Mouse (Mus musculus) MEL (cell line): ENCODE measurements around the gene Napsa. TPM values are rescaled to one million over a fixed set of nuclear protein-coding genes. Genes with fewer than 3 reads are reported as not detected.

Experiments
- DNase-seq: peaks from one replicate; pipeline ENCODE4 v3.0.0; 2011; ENCODE audit warnings: low read depth, low spot score
- H3K27ac ChIP-seq: 2 replicates; pipeline ENCODE4 v1.5.1; 2012; ENCODE audit warnings: low read depth, mild to moderate bottlenecking, control low read depth, low read length, moderate library complexity; ENCODE audit not compliant: control insufficient read depth
- H3K27me3 ChIP-seq, 2 experiments: fragments of 150-350 bp in 1 of 2; sonication (generic) in 1 of 2; 2 replicates each; pipeline ENCODE4 v1.6.1; 2012; ENCODE audit warnings: low read length in 2 of 2, mild to moderate bottlenecking in 2 of 2, improper control_type of control experiment in 1 of 2, moderate library complexity in 1 of 2; ENCODE audit not compliant: insufficient read depth in 2 of 2, control insufficient read depth in 1 of 2
- H3K36me3 ChIP-seq, 2 experiments: 2 replicates each; pipeline ENCODE4 v1.6.1; 2012 to 2014; ENCODE audit warnings: low read length in 2 of 2, improper control_type of control experiment in 1 of 2, inconsistent platforms in 1 of 2, mild to moderate bottlenecking in 1 of 2; ENCODE audit not compliant: insufficient read depth in 2 of 2, control insufficient read depth in 1 of 2
- H3K4me1 ChIP-seq, 2 experiments: fragments of 150-350 bp in 1 of 2; sonication (generic) in 1 of 2; 2 replicates each; pipeline ENCODE4 v1.6.1; 2012; ENCODE audit warnings: low read length in 2 of 2, improper control_type of control experiment in 1 of 2, mild to moderate bottlenecking in 1 of 2; ENCODE audit not compliant: insufficient read depth in 2 of 2, control insufficient read depth in 1 of 2
- H3K4me3 ChIP-seq, 2 experiments: fragments of 150-350 bp in 1 of 2; sonication (generic) in 1 of 2; 2 replicates each; pipeline ENCODE4 v1.5.1; 2012; ENCODE audit warnings: low read depth in 2 of 2, low read length in 2 of 2, mild to moderate bottlenecking in 2 of 2, moderate library complexity in 2 of 2, control low read depth in 1 of 2, improper control_type of control experiment in 1 of 2; ENCODE audit not compliant: control insufficient read depth in 1 of 2, insufficient read depth in 1 of 2
- H3K79me2 ChIP-seq: 2 replicates; pipeline ENCODE4 v1.6.1; 2012; ENCODE audit warnings: mild to moderate bottlenecking, low read length, moderate library complexity; ENCODE audit not compliant: control insufficient read depth, poor library complexity, insufficient read depth
- H3K9ac ChIP-seq: 2 replicates; pipeline ENCODE4 v1.6.1; 2012; ENCODE audit warnings: low read depth, mild to moderate bottlenecking, control low read depth, low read length, moderate library complexity; ENCODE audit not compliant: control insufficient read depth, poor library complexity, severe bottlenecking
- H3K9me3 ChIP-seq: fragments of 150-350 bp; sonication (generic); replicated peaks from 2 replicates; pipeline ENCODE4 v1.6.1; 2012; ENCODE audit warnings: mild to moderate bottlenecking, low read length, improper control_type of control experiment, moderate library complexity; ENCODE audit not compliant: insufficient read depth
- BHLHE40 ChIP-seq: IDR thresholded peaks from 2 replicates; pipeline ENCODE4 v1.6.1; 2012; ENCODE audit warnings: low read depth, mild to moderate bottlenecking, inconsistent platforms, low read length, improper control_type of control experiment, borderline replicate concordance
- CHD1 ChIP-seq: IDR thresholded peaks from 2 replicates; pipeline ENCODE4 v1.6.1; 2012; ENCODE audit warnings: low read depth, mild to moderate bottlenecking, inconsistent platforms, low read length, improper control_type of control experiment
- CHD2 ChIP-seq: IDR thresholded peaks from 2 replicates; pipeline ENCODE4 v1.6.1; 2011; ENCODE audit warnings: low read length, improper control_type of control experiment
- CTCF ChIP-seq, 3 experiments: IDR thresholded peaks in 2 of 3; conservative IDR thresholded peaks in 1 of 3; 2 replicates each; pipeline ENCODE4 v1.5.1; 2011 to 2012; ENCODE audit warnings: low read length in 3 of 3, low read depth in 2 of 3, mild to moderate bottlenecking in 2 of 3, improper control_type of control experiment in 1 of 3, inconsistent platforms in 1 of 3, mixed read lengths in 1 of 3, moderate library complexity in 1 of 3; ENCODE audit not compliant: control insufficient read depth in 1 of 3, insufficient read depth in 1 of 3, poor library complexity in 1 of 3, severe bottlenecking in 1 of 3
- ETS1 ChIP-seq: IDR thresholded peaks from 2 replicates; pipeline ENCODE4 v1.6.1; 2012; ENCODE audit warnings: low read depth, mild to moderate bottlenecking, inconsistent platforms, low read length, improper control_type of control experiment, moderate library complexity
- GABPA ChIP-seq: IDR thresholded peaks from 2 replicates; pipeline ENCODE4 v1.6.1; 2012; ENCODE audit warnings: low read depth, mild to moderate bottlenecking, inconsistent platforms, low read length, improper control_type of control experiment, moderate library complexity
- GATA1 ChIP-seq: IDR thresholded peaks from 2 replicates; pipeline ENCODE4 v1.6.1; 2011; ENCODE audit warnings: low read depth, low read length, improper control_type of control experiment
- HCFC1 ChIP-seq: IDR thresholded peaks from 2 replicates; pipeline ENCODE4 v1.6.1; 2012; ENCODE audit warnings: low read depth, mild to moderate bottlenecking, inconsistent platforms, low read length, improper control_type of control experiment, moderate library complexity
- JUND ChIP-seq: IDR thresholded peaks from 2 replicates; pipeline ENCODE4 v1.6.1; 2011; ENCODE audit warnings: low read depth, mild to moderate bottlenecking, improper control_type of control experiment, low read length
- MAZ ChIP-seq: IDR thresholded peaks from 2 replicates; pipeline ENCODE4 v1.6.1; 2012; ENCODE audit warnings: low read depth, mild to moderate bottlenecking, inconsistent platforms, low read length, improper control_type of control experiment
- MEF2A ChIP-seq: IDR thresholded peaks from 2 replicates; pipeline ENCODE4 v1.6.1; 2014; ENCODE audit warnings: low read depth, mild to moderate bottlenecking, inconsistent platforms, low read length, improper control_type of control experiment; ENCODE audit not compliant: poor library complexity, insufficient replicate concordance, severe bottlenecking; ENCODE audit errors: extremely low read depth
- MYB ChIP-seq: IDR thresholded peaks from 2 replicates; pipeline ENCODE4 v1.6.1; 2011; ENCODE audit warnings: mild to moderate bottlenecking, low read depth, low read length, improper control_type of control experiment
- POLR2A ChIP-seq, 2 experiments: IDR thresholded peaks; 2 replicates each; pipeline ENCODE4 v1.6.1; 2011 to 2012; ENCODE audit warnings: low read length in 2 of 2, mild to moderate bottlenecking in 2 of 2, control low read depth in 1 of 2, improper control_type of control experiment in 1 of 2, low read depth in 1 of 2, moderate library complexity in 1 of 2; ENCODE audit not compliant: control insufficient read depth in 1 of 2, insufficient read depth in 1 of 2, poor library complexity in 1 of 2
- POLR2AphosphoS2 ChIP-seq: IDR thresholded peaks from 2 replicates; pipeline ENCODE4 v1.6.1; 2011; ENCODE audit warnings: low read length, improper control_type of control experiment
- POLR2AphosphoS5 ChIP-seq: IDR thresholded peaks from 2 replicates; pipeline ENCODE4 v1.6.1; 2012; ENCODE audit warnings: low read depth, borderline replicate concordance, mild to moderate bottlenecking, inconsistent platforms, low read length, moderate library complexity, mixed read lengths
- RAD21 ChIP-seq: IDR thresholded peaks from 2 replicates; pipeline ENCODE4 v1.6.1; 2011; ENCODE audit warnings: mild to moderate bottlenecking, low read depth, low read length, improper control_type of control experiment
- SIN3A ChIP-seq: IDR thresholded peaks from 2 replicates; pipeline ENCODE4 v1.6.1; 2012; ENCODE audit warnings: low read length, improper control_type of control experiment, inconsistent platforms
- SMC3 ChIP-seq: IDR thresholded peaks from 2 replicates; pipeline ENCODE4 v1.6.1; 2011; ENCODE audit warnings: low read depth, low read length, improper control_type of control experiment
- TBP ChIP-seq: IDR thresholded peaks from 2 replicates; pipeline ENCODE4 v1.8.0; 2011; ENCODE audit warnings: low read depth, low read length, improper control_type of control experiment
- TCF12 ChIP-seq: IDR thresholded peaks from 2 replicates; pipeline ENCODE4 v1.6.1; 2014; ENCODE audit warnings: low read depth, mild to moderate bottlenecking, inconsistent platforms, low read length, improper control_type of control experiment, moderate library complexity
- UBTF ChIP-seq: IDR thresholded peaks from 2 replicates; pipeline ENCODE4 v1.6.1; 2012; ENCODE audit warnings: low read depth, mild to moderate bottlenecking, inconsistent platforms, low read length, improper control_type of control experiment, moderate library complexity, borderline replicate concordance; ENCODE audit not compliant: insufficient read depth
- USF2 ChIP-seq, 2 experiments: IDR thresholded peaks; 2 replicates each; pipeline ENCODE4 v1.6.1; 2011 to 2012; ENCODE audit warnings: improper control_type of control experiment in 2 of 2, low read length in 2 of 2, borderline replicate concordance in 1 of 2, inconsistent platforms in 1 of 2, low read depth in 1 of 2, mild to moderate bottlenecking in 1 of 2; ENCODE audit not compliant: insufficient read depth in 1 of 2
- ZNF384 ChIP-seq: IDR thresholded peaks from 2 replicates; pipeline ENCODE4 v1.6.1; 2012; ENCODE audit warnings: low read depth, mild to moderate bottlenecking, inconsistent platforms, low read length, improper control_type of control experiment
- polyA plus RNA-seq, 2 experiments: library from polyadenylated mRNA; stranded (reverse) in 1 of 2; unstranded in 1 of 2; fragments of >175 nt in 1 of 2; fragments of >200 nt in 1 of 2; gene quantifications; 2 replicates each; pipeline versions ENCODE4 v1.2.1 to v1.2.4; 2012; ENCODE audit warnings: low replicate concordance in 2 of 2, low read depth in 1 of 2; ENCODE audit not compliant: insufficient read length in 2 of 2, insufficient read depth in 1 of 2, missing spikeins in 1 of 2
- total RNA-seq: library from RNA; depleted of rRNA; stranded (reverse); fragments of 300-350 nt; gene quantifications from 2 replicates; pipeline ENCODE4 v1.2.3, GENCODE M21; 2012

Gene Napsa
- total and polyA plus RNA-seq, 3 experiments, result 0.33 TPM; not detected in 2

DNA sequence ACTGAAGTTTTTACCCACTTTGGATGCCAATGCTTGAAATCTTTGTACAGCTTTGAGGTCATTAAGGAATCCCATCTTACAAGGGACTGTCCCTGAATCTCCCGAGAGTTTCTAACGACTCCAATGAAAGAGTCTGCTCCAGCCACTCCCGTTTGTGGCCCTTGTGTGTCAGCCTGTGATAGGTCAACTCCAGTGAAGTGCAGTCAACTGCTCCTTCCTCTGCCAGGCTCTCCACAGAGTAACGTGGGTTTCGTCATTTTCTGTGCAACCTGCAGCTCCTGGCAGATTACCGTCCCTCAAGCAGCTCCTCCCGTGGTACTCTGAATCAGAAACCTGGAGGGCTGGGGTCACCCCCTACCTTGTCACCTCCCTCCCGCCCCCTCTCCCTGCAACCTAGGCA is 8.9 kb upstream of the Napsa start:
- Histone ChIP-seq H3K79me2 (no peaks in the 10 kb centered on the region), H3K9me3 (no peaks in the 10 kb centered on the region), H3K27me3 (no peaks in the 10 kb centered on the region), H3K9ac (no peak overlapping the region), H3K4me1 (no peaks in the 10 kb centered on the region), H3K27ac (no peak overlapping the region), H3K36me3 (no peaks in the 10 kb centered on the region), H3K4me3 (no peak overlapping the region)
- DNase-seq, result no peak
- no peak for TF ChIP-seq USF2 (IDR thresholded peaks at IDR 0.05; ENCODE audit: borderline replicate concordance in 1 of 2, insufficient read depth in 1 of 2, low read depth in 1 of 2, low read length in 2 of 2)
- TF ChIP-seq ZNF384, result no peak
- TF ChIP-seq POLR2AphosphoS2, result no peak
- TF ChIP-seq JUND, result no peak
- TF ChIP-seq TCF12, result no peak
- TF ChIP-seq HCFC1, result no peak
- TF ChIP-seq BHLHE40, result no peak
- TF ChIP-seq MEF2A, result no peak
- no peak for TF ChIP-seq ETS1
- TF ChIP-seq TBP, result no peak
- no peak for TF ChIP-seq UBTF
- TF ChIP-seq MAZ, result no peak
- no peak for TF ChIP-seq GATA1
- TF ChIP-seq, all 39 proteins: peak for 0

DNA sequence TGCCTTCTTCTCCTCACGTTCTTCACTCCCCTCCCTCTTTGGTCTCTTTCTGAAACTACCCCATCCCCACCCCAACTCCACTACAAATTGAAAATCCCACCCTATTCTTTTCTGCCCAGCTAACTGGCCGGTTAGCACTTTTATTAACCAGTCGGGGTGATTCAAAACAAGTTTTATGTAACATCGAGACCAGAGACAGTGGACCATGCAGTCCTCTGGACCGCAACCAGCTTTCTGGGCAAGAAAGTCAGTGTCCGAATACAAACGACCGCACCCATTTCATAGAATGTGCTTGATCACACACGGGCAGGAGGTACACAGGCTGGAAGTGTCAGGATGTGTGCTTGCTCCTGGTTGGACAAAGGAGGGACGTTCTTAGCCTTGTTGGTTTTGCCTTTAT is 7.7 kb upstream of the Napsa start:
- DNase-seq, result no peak
- Histone ChIP-seq H3K27ac (no peak overlapping the region), H3K4me1 (no peaks in the 10 kb centered on the region), H3K9me3 (no peaks in the 10 kb centered on the region), H3K36me3 (no peaks in the 10 kb centered on the region), H3K4me3 (no peak overlapping the region), H3K9ac (no peak overlapping the region), H3K27me3 (no peaks in the 10 kb centered on the region), H3K79me2 (no peaks in the 10 kb centered on the region)
- TF ChIP-seq ETS1 (no peak), MYB (no peak), POLR2AphosphoS2 (no peak), CHD1 (no peak), SMC3 (no peak), POLR2A (IDR thresholded peaks at IDR 0.05; ENCODE audit: control insufficient read depth in 1 of 2, insufficient read depth in 1 of 2, low read depth in 1 of 2, low read length in 2 of 2, poor library complexity in 1 of 2) (no peak), CHD2 (no peak), TBP (no peak), SIN3A (no peak), POLR2AphosphoS5 (no peak), RAD21 (no peak), GABPA (no peak), CTCF (IDR thresholded peaks at IDR 0.05 in 2 of 3, conservative IDR thresholded peaks at IDR 0.05 in 1 of 3; ENCODE audit: control insufficient read depth in 1 of 3, insufficient read depth in 1 of 3, low read depth in 2 of 3, low read length in 3 of 3, poor library complexity in 1 of 3, severe bottlenecking in 1 of 3) (no peak)
